Mouse (Mus musculus) olfactory bulb, adult 2 months (tissue): Measurements from ENCODE around the gene Nsg2.

Experiments
- CTCF ChIP-seq: fragments of 200-500 bp; IDR thresholded peaks from 2 replicates; pipeline ENCODE4 v1.5.1; 2012; ENCODE audit warnings: low read depth, mild to moderate bottlenecking, low read length, moderate library complexity; ENCODE audit not compliant: insufficient read depth
- POLR2A ChIP-seq: fragments of 200-500 bp; IDR thresholded peaks from 2 replicates; pipeline ENCODE4 v1.6.1; 2012; ENCODE audit warnings: mild to moderate bottlenecking, low read depth, low read length, moderate library complexity; ENCODE audit not compliant: insufficient read depth

DNA sequence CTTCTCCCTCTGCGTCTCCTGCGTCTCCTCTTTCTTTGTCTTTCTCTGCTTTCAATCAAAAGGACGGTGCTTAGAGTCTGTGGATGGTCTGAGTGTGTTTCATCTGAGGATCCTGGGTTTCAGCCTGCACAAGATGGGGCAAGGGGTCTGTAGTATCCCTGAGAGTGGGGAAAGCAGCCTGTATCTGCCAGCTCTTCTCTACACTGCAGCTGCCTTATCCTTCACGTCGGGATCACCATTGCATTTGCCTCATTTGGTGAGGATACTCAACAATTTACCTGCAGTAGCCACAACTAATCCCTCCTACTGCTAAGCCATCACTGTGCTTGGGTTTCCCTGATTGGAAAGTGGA is 64.2 kb downstream of the Nsg2 start:
- TF ChIP-seq POLR2A = no peak
- no peak for TF ChIP-seq CTCF
